Mouse (Mus musculus) forebrain, embryonic 11.5 days (tissue): ENCODE results near the gene Pds5b. TPM values are rescaled to one million over a fixed set of nuclear protein-coding genes. Genes with fewer than 3 reads are reported as not detected.
"Not testable (repeated sequence)": the region's sequence is repeated elsewhere in the genome, so short reads cannot be mapped to it uniquely, and the experiment has no call there.

ENCODE experiments used
- ATAC-seq: fragments of 200-750 bp; cut with Nextera tagmentation; replicated peaks from 2 replicates; pipeline ENCODE4 v1.8.0; 2017; ENCODE audit warnings: moderate TSS enrichment; ENCODE audit not compliant: low FRiP score
- DNase-seq: peaks from one replicate; pipeline ENCODE4 v3.0.0-alpha.2; 2017; ENCODE audit warnings: low spot score
- H3K27ac ChIP-seq: fragments of 300-500 bp; sonication (generic); 2 replicates; pipeline ENCODE4 v1.5.1; 2014; ENCODE audit warnings: low read depth, low read length
- H3K27me3 ChIP-seq: fragments of 300-500 bp; sonication (generic); 2 replicates; pipeline ENCODE4 v1.6.1; 2014; ENCODE audit warnings: mild to moderate bottlenecking, low read length, mixed read lengths; ENCODE audit not compliant: control insufficient read depth, insufficient read depth
- H3K36me3 ChIP-seq: fragments of 300-500 bp; sonication (generic); 2 replicates; pipeline ENCODE4 v1.6.1; 2014; ENCODE audit warnings: mild to moderate bottlenecking, low read length, moderate library complexity, mixed read lengths; ENCODE audit not compliant: control insufficient read depth, insufficient read depth
- H3K4me1 ChIP-seq: fragments of 300-500 bp; sonication (generic); replicated peaks from 2 replicates; pipeline ENCODE4 v1.6.1; 2014; ENCODE audit warnings: low read length, mixed read lengths; ENCODE audit not compliant: control insufficient read depth, insufficient read depth
- H3K4me2 ChIP-seq: fragments of 300-500 bp; sonication (generic); 2 replicates; pipeline ENCODE4 v1.6.1; 2014; ENCODE audit warnings: low read depth, mild to moderate bottlenecking, low read length, moderate library complexity, mixed read lengths; ENCODE audit not compliant: severe bottlenecking
- H3K4me3 ChIP-seq: fragments of 300-500 bp; sonication (generic); 2 replicates; pipeline ENCODE4 v1.5.1; 2014; ENCODE audit warnings: low read depth, low read length
- H3K9ac ChIP-seq: fragments of 300-500 bp; sonication (generic); 2 replicates; pipeline ENCODE4 v1.6.1; 2014; ENCODE audit warnings: low read length
- H3K9me3 ChIP-seq: fragments of 300-500 bp; sonication (generic); 2 replicates; pipeline ENCODE4 v1.6.1; 2016; ENCODE audit warnings: low read length, mixed read lengths; ENCODE audit not compliant: control insufficient read depth
- WGBS: fragments of 180-500 bp; shearing (Covaris S2); extraction: QIAGEN DNeasy Blood & Tissue Kit; methylation state at CpG from one replicate; pipeline ENCODE4 v1.1.7; 2014; 5-methylcytosine and 5-hydroxymethylcytosine counted together
- polyA plus RNA-seq: library from polyadenylated mRNA; unstranded; fragments of >200 nt; fragmentation: Nextera tagmentation; extraction: Ambion mirVana; gene quantifications from 2 replicates; pipeline ENCODE4 v1.2.1, GENCODE M21; 2014

Pds5b gene
- polyA plus RNA-seq, 1 experiment from 2014 or later: 50.4 TPM

DNA sequence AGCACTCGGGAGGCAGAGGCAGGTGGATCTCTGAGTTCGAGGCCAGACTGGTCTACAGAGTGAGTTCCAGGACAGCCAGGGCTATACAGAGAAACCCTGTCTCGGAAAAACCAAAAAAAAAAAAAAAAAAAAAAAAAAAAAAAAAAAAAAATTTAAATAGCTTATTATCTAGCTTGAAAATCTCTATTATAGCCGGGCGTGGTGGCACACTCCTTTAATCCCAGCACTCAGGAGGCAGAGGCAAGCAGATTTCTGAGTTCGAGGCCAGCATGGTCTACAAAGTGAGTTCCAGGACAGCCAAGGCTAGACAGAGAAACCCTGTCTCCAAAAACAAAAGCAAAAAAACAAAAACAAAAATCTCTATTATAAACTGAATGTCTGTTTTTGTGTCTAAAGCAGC lies 14.1 kb upstream of the Pds5b start:
- DNase-seq, H3K36me3 ChIP-seq, H3K4me3 ChIP-seq, H3K4me1 ChIP-seq, H3K27me3 ChIP-seq, ATAC-seq, H3K9ac ChIP-seq, H3K4me2 ChIP-seq, H3K27ac ChIP-seq, H3K9me3 ChIP-seq: not testable (repeated sequence)
- WGBS: 95% methylated on average over 5 of the region's 6 CpGs

GRCm38 (mm10) chr5:150660296-150660695 lies 13.2 kb upstream of the Pds5b start:
- 97% methylated on average over 3 of the region's 3 CpGs for WGBS
- ATAC-seq: not testable (repeated sequence)

GRCm38 (mm10) chr5:150663926-150664325 lies 9.6 kb upstream of the Pds5b start:
- 93% methylated on average over 7 of the region's 7 CpGs for WGBS
- H3K9ac ChIP-seq, H3K4me3 ChIP-seq, H3K9me3 ChIP-seq, H3K36me3 ChIP-seq, H3K27ac ChIP-seq, H3K27me3 ChIP-seq, DNase-seq, H3K4me2 ChIP-seq, H3K4me1 ChIP-seq, ATAC-seq: not testable (repeated sequence)

More at GRCm38 (mm10) chr5:150660296-150660695, 13.2 kb upstream of the Pds5b start:
- DNase-seq, H3K4me3 ChIP-seq, H3K9ac ChIP-seq, H3K36me3 ChIP-seq, H3K27ac ChIP-seq, H3K4me2 ChIP-seq, H3K4me1 ChIP-seq, H3K27me3 ChIP-seq, H3K9me3 ChIP-seq: not testable (repeated sequence)

DNA sequence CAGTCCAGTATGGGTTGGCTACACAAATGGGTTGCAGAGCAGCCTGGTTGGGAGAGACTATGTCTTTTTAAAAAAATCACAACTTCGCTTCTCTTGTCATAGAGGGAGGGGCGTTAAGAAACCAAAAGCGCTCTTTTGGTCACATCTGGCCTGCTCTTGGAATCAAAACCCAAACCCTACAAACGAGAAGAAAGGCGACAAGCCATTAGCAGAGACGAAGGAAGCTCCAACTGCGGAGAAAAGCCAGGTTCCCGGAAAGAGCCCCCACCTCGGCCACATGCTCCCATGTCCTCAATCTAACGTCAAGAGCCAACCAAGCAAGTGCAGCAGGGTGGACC lies 8.8 kb upstream of the Pds5b start:
- WGBS: 4% methylated on average over 10 of the region's 10 CpGs
- ATAC-seq: no peak
- peak overlapping the region; percentile 75 for H3K4me2 ChIP-seq

DNA sequence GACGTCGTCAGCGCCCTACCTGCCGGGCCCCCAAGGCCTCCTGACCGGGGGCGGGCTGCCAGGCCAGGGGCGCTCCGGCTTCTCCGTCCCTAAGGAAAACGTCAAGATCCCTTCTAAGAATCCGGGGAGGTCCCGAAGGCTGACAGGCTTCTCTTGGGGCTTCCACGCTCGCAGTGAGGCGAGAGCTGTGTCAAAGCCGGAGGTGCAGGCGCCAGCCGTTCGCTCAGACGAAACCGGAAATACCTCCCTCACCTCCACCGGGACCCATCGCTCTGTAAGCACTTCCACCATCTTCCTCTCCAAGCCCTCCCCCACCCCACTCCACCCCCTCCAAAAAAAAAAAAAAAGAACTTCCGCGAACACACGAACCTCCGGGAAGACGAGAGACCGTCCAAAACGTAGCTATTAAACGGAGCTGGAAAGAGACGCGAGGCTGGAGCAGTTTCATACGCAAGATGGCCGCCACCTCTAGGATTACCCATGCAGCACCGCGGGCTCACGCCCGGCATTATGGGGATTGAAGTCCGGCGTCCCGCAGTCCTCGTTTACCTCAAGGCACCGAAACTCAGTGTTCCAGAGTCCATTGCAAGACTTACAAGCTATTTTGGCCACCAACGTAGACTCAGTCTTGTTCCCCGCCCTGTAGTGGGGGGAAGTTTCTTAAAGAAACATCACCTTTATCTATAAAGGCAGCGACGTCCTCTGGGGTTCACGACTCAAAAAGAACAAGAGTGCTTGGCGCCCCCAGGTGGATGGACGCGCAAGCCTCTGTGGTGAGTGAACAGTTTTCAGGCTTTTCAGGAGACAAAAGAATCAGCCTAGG lies 8.2 kb upstream of the Pds5b start:
- Histone ChIP-seq H3K9ac (peak overlapping the region; percentile 88), H3K9me3 (no peaks in the 10 kb centered on the region), H3K27me3 (no peaks in the 10 kb centered on the region), H3K4me3 (peak overlapping the region; percentile 95), H3K4me2 (peak overlapping the region; percentile 75), H3K27ac (peak overlapping the region; percentile 84), H3K36me3 (peaks cover 7% of the 10 kb centered on the region; the same call in 1 of the 2 replicates), H3K4me1 (no peaks in the 10 kb centered on the region)
- peak; percentile 94 for DNase-seq
- under 1% methylated on average over 52 of the region's 52 CpGs for WGBS
- peak; percentile 98 for ATAC-seq

More for the DNA sequence above, 8.8 kb upstream of the Pds5b start:
- Histone ChIP-seq H3K27ac (peak overlapping the region; percentile 84), H3K27me3 (no peaks in the 10 kb centered on the region), H3K4me3 (peak overlapping the region; percentile 95), H3K4me1 (no peaks in the 10 kb centered on the region), H3K36me3 (peaks cover 7% of the 10 kb centered on the region; the same call in 1 of the 2 replicates), H3K9ac (peak overlapping the region; percentile 88), H3K9me3 (no peaks in the 10 kb centered on the region)
- DNase-seq: no peak

DNA sequence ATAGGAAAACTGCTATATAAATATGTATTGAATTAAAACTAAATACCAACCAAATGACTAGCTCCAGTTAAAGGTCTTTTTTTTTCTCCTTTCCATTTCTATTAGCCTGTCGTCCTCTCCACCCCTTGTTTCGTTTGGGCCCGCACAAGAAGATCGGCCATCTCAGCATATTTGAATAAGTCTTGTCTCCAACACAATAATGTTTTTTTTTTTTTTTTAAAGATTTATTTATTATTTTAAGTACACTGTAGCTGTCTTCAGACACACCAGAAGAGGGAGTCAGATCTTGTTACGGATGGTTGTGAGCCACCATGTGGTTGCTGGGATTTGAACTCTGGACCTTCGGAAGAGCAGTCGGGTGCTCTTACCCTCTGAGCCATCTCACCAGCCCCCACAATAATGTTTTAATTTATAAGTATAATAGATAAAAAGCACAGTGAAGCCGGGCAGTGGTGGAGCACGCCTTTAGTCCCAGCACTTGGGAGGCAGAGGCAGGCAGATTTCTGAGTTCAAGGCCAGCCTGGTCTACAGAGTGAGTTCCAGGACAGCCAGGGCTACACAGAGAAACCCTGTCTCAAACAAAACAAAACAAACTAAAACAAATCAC lies 7.3 kb upstream of the Pds5b start, which contains the start of gene N4bp2l2:
N4bp2l2 (minus strand) TSS at position 51 of the 607 bp plus-strand sequence.
- peak within 1 kb of the TSS; percentile 75 for H3K4me2 ChIP-seq
- not testable (repeated sequence) for H3K4me1 ChIP-seq, H3K36me3 ChIP-seq, DNase-seq, H3K27me3 ChIP-seq, H3K9me3 ChIP-seq
- H3K27ac ChIP-seq: peak within 1 kb of the TSS; percentile 84
- 89% methylated on average over 8 of the region's 9 CpGs for WGBS
- H3K9ac ChIP-seq: peak within 1 kb of the TSS; percentile 88
- peak within 1 kb of the TSS; percentile 95 for H3K4me3 ChIP-seq
- peak; percentile 1; the same call in 1 of the 2 replicates for ATAC-seq

DNA sequence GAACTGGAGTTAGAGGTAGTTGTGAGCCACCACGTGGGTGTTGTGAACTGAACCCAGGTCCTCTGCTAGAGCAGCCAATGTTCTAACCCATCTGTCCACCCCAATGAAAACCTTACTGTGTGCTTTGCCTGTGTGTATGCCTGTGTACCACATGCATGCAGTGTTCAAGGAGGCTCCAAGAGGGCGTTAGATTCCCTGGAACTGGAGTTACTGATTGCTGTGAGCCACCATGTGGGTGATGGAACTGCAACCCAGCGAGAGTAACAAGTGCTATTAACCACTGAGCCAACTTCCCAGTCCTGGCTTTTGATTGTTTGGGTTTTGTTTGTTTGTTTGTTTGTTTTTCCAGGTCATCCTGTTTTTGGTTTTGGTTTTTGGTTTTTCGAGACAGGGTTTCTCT lies 4.8 kb upstream of the Pds5b start:
- Histone ChIP-seq H3K9me3 (no peaks in the 10 kb centered on the region), H3K36me3 (no peaks in the 10 kb centered on the region), H3K4me2 (no peak overlapping the region), H3K4me1 (no peaks in the 10 kb centered on the region), H3K27me3 (no peaks in the 10 kb centered on the region), H3K9ac (no peak overlapping the region), H3K27ac (no peak overlapping the region), H3K4me3 (no peak overlapping the region)
- WGBS: 60% methylated on average over 4 of the region's 4 CpGs
- ATAC-seq: no peak
- no peak for DNase-seq

GRCm38 (mm10) chr5:150672343-150672742 lies 1.2 kb upstream of the Pds5b start:
- H3K9me3 ChIP-seq: no peaks in the 10 kb centered on the region
- peaks cover 5% of the 10 kb centered on the region; the same call in 1 of the 2 replicates for H3K4me1 ChIP-seq
- no peaks in the 10 kb centered on the region for H3K36me3 ChIP-seq
- H3K4me2 ChIP-seq: no peak overlapping the region
- ATAC-seq: no peak
- 93% methylated on average over 7 of the region's 7 CpGs for WGBS
- no peak overlapping the region for H3K27ac ChIP-seq
- no peak overlapping the region for H3K4me3 ChIP-seq
- no peak for DNase-seq
- no peaks in the 10 kb centered on the region for H3K27me3 ChIP-seq
- no peak overlapping the region for H3K9ac ChIP-seq
